10 mouse cellular contexts compared by ENCODE assay signal in the genomic region with DNA sequence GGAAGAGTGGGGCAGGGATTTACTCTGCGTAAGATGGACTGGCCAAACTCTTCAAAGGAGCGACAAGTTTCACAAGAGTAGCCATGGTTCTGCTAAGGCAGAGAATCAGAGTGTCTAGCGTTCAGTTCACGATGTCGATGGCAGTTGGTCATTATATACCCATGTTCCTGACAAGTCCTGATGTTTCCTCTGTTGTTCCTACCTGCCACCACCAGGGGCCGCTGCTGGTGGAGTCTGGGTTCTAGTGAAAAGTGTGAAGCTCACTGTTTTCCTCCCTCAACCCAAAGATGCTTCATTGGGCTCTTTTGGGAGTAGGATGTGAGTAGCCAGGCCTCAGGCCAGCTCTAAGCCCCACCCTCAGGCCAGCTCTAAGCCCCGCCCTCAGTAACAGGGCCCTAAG. TPM values are rescaled to one million over a fixed set of nuclear protein-coding genes. Genes with fewer than 3 reads are reported as not detected.
A peak's percentile ranks its signal among the peaks of the same experiment; 100 is the strongest.
DNase-seq lines count a peak whose midpoint lies in the region; ATAC-seq and TF ChIP-seq lines count a peak whose summit lies in the region.
"Had no signal": no experiment of that assay in that cellular context is flagged by ENCODE, and none has a peak within 500 bp of the region (broad histone marks: within the 10 kb centered on the region; RNA-seq: fewer than 3 reads in every experiment).

No protein-coding gene starts in this region.

- DNase-seq in cerebellum, adult 8-10 months: peak; percentile 5
- DNase-seq in 3T3-L1 (ENCODE audit: low read depth, low spot score): peak; percentile 47
- DNase-seq in brain, embryonic 14.5 days (ENCODE audit: low read depth): no peak
- no peak for DNase-seq in ovary, postnatal 10 days (ENCODE audit: low spot score)
- no peak for DNase-seq in cerebellum, postnatal 36 days
- no peak for DNase-seq in cerebellum, postnatal 25 days

- TF ChIP-seq CTCF in brain, embryonic 14.5 days (IDR thresholded peaks at IDR 0.05; ENCODE audit: borderline replicate concordance, extremely low read depth, insufficient read depth, insufficient read length): peak; percentile 52; the same call in 1 of the 2 replicates

- no peak for ATAC-seq in cerebellum, adult (ENCODE audit: insufficient number of reproducible peaks, low FRiP score, low TSS enrichment)
- ATAC-seq in megakaryocyte progenitor cell, adult 5-6 weeks (replicated peaks; ENCODE audit: poor library complexity): peak; percentile 65

- no peak for TF ChIP-seq POLR2A in brain, embryonic 14.5 days (IDR thresholded peaks at IDR 0.05; ENCODE audit: borderline replicate concordance, extremely low read depth, insufficient read depth, insufficient read length, poor library complexity, severe bottlenecking)

RNA-seq across cellular contexts. Expression of gene Pdgfra, which starts 33.3 kb away (rescaled TPM):
- polyA plus RNA-seq in brain, embryonic 14.5 days (2012; rRNA removed): 7.2 and 16.3 TPM in 2 replicates
- total RNA-seq in megakaryocyte progenitor cell, adult 5-6 weeks (2015): not detected in 2 replicates
- 0.08 TPM in 1 of 2 replicates, not detected in the other for total RNA-seq in megakaryocyte progenitor cell, adult 5-6 weeks (2017)

RNA-seq across cellular contexts. Expression of gene Gsx2, which starts 43.4 kb away (rescaled TPM):
- 3.7 and 6.1 TPM in 2 replicates for polyA plus RNA-seq in brain, embryonic 14.5 days (2012; rRNA removed)
- total RNA-seq in megakaryocyte progenitor cell, adult 5-6 weeks (2015): not detected in 2 replicates
- total RNA-seq in megakaryocyte progenitor cell, adult 5-6 weeks (2017): not detected in 2 replicates
- total RNA-seq: neutrophil, adult 5-6 weeks had no signal
- polyA plus RNA-seq: intestine, embryonic 14.5 days had no signal

Comparison
In these comparisons a context has a peak if more than half of its experiments do, and no peak if none do; other contexts are left out.
1. DNase-seq: peak in cerebellum, adult 8-10 months (single experiment) and 3T3-L1 (single experiment); none in brain, embryonic 14.5 days (single experiment), ovary, postnatal 10 days (single experiment), cerebellum, postnatal 36 days (0 of 2) and cerebellum, postnatal 25 days (0 of 2).